Mouse (Mus musculus): ENCODE measurements at regions not wholly inside any gene's neighbourhood (a gene's known extent, or its start where the extent isn't known, plus 50 kb on each side); places are given as distances from the start of the nearest gene placed in this dataset.

DNA sequence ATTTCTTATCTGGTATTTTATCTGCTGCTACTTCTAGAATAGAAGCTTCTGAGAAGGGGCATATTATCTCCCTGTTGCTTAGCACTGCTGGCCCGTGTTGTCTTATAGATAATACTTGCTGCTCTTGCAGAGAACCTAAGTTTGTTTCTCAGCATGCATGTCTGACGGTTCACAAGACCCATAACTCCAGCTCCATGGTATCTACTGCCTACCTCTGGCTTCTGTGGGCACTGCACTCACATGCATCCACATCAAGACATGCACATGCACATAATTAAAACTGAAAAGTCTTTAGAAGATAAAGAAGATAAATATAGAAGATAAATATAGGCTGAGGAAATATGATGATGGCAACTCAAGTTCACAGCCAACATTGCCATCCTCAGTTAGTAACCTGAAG, 667.8 kb upstream of the Tmem132c start:
- no peak for DNase-seq (ENCODE audit: low read depth)

- no peak for DNase-seq (ENCODE audit: low read depth)
Observed at GRCm38 (mm10) chr5:126597786-126598330, 643.8 kb upstream of the Tmem132c start.

- no peak for DNase-seq (ENCODE audit: low read depth)
Observed at GRCm38 (mm10) chr5:126599561-126599960, 642.0 kb upstream of the Tmem132c start.

DNA sequence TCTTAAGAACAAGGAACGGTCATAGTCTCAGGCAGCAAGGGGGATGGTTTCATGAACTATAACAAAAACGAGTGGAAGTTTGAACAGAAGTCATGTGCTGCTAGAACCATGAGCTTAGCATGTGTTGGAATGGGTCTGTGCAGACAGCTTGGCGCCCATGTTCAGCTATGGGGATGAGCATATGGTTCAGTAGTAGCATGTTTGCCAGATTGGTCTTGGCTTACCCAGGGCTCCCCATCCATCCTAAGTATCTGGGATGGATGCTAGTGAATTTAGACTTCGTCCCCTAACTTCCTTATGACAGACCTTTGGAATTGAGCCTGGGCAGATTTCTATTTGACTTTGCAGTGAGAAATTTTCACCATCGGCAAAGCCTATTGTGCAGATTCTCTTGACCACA, 634.9 kb upstream of the Tmem132c start:
- DNase-seq (ENCODE audit: low read depth): no peak

- no peak for DNase-seq (ENCODE audit: low read depth)
Observed at GRCm38 (mm10) chr5:126612571-126612970, 629.0 kb upstream of the Tmem132c start.

GRCm38 (mm10) chr5:126622551-126622950, 619.1 kb upstream of the Tmem132c start:
- no peak for DNase-seq (ENCODE audit: low read depth)

- DNase-seq (ENCODE audit: low read depth): no peak
Observed at GRCm38 (mm10) chr5:126623205-126623604, 618.4 kb upstream of the Tmem132c start.

DNA sequence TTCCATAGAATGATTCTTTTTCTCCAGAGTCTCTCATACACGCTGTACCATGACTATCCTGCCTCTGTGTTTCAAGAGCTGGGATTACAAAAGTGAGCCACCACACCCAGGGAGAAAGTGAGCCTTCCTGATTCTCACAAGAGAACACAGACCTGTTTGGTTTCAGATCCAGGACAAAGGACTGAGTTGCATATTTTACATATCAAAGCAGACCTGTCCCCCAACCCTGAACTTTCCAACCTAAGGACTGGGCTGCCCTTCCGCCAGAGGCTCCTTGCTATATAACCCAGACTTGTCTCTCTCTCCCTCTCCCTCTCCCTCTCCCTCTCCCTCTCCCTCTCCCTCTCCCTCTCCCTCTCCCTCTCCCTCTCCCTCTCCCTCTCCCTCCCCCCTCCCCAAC, 611.8 kb upstream of the Tmem132c start:
- no peak for DNase-seq (ENCODE audit: low read depth)

GRCm38 (mm10) chr5:126650415-126650814, 591.2 kb upstream of the Tmem132c start:
- no peak for DNase-seq (ENCODE audit: low read depth)

GRCm38 (mm10) chr5:126651367-126651766, 590.2 kb upstream of the Tmem132c start:
- DNase-seq (ENCODE audit: low read depth): no peak

DNA sequence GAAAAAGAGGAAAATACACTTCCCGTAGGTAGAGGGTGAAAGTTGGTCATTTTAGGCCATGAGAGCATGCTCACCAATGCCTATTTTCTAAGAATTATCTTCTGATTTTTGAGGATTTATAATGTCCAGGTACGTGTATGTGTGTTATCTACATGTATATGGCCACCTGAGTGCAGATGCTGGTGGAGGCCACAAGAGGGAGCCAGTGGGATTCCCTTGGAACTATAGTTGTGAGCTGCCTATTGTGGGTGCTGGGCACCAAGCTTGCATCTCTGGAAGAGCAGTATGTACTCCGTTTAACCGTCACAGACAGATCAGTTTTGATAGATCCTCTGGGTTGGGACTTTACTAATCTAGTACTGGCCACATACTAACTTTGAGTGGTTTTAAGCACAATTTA, 579.0 kb upstream of the Tmem132c start:
- DNase-seq (ENCODE audit: low read depth): no peak

DNA sequence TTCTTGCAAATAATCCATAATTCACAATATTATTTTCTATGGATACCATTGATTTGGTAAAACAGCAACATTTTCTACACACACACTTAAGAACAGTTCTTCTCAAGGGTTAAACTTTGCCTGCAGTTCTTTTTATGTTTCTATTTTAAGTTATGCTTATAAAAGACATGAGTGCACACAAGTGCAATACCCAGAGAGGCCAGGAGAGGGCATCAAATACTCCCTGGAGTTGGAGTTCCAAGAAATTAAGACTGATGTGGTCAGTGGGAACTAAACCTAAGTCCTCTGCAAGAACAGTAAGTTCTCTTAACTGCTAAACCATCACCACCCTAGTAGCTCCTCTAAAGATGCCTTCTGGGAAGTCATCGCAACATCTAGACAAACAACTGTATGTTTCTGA, 570.5 kb upstream of the Tmem132c start:
- DNase-seq (ENCODE audit: low read depth): no peak

DNA sequence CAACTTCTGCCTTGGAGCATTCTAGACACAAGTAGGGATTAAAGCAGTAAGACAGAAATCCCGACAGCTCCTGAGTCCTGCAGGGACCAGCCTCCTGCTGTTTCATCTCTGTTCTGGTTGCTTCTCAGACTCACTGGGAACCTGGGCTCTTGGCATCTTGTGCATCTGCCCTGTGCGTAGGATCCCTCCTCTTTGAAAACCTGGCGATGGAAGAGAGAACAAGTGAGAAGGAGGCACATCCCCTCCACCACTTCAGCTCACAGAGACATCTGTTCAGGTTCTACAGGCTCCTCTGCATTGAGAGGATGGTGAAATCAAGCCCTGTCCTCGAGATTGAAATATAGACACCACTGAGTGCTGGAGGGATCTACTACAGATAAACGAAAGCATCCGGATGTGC, 561.3 kb upstream of the Tmem132c start:
- DNase-seq (ENCODE audit: low read depth): no peak

DNA sequence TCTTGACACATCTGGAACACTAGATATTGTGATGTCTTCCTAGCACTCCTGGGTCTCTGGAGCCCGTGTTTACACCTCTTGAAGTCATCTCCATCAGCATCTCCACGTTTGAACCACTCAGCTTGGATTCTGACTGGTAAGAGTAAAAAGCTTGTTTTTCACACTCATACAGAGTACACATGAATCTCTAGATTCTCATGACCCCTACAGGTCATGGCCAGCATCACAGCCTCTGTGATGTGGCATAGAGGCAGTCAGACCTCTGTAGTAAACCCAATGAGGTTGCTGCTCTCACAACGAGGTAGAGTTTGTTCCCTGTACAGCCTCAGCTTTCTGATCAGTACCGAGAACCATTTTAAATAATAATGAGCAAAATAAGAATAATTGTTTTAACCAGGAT, 542.3 kb upstream of the Tmem132c start:
- DNase-seq (ENCODE audit: low read depth): no peak

DNA sequence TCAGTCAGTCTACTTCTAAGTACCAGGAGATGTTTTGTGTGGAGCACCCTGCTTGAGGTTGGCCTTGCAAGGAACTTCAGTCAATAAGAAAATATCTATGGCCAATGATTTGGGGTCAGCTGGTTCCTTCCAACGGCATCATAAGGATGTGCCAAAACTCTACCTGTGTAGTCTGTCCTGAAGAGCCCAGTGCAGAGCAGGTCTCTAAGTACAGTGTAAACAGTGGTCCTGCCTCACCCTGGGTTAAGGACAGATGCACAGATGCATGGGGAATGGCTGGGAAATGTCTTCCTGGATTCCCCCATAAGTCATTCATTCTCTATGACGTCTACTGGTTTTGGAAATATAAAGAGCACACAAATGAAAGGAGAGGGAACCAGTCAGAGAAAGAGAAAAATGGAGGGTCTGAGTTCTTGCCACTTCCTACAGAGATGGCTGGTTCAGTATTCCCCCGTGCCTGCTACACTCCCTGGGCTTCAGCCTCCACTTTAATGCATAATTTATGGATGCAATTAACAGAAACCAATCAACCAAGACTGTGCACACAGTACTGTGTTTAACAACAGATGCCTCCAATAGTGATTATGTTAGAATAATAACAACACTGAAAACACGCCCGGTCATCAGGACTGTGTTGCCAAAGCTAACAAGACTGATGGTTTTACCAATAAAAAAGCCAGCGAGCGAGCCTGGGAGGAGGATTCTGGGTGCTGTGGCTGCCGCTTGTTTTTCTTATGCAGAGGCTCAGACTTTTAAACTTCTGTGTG, 537.9 kb upstream of the Tmem132c start:
- no peak for DNase-seq (ENCODE audit: low read depth)

DNA sequence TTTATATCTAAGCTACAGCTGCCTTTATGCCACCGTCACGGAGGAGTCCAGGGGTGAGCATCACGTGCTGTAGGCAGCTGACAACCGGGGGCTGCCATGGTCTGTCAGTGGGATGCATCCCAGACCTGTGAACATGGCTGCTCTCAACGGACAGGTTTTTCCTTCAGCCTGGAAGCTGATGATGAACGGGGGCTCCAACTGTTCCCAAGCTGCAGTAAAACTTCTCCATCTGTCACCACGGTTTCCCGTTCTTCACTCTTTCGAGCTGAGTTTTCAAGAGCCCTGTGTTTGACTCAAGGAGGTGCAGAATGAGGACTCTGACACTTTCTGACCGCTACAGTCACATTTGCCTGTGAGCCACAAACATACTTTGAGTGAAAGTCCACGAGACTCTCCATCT, 535.7 kb upstream of the Tmem132c start:
- DNase-seq (ENCODE audit: low read depth): no peak

DNA sequence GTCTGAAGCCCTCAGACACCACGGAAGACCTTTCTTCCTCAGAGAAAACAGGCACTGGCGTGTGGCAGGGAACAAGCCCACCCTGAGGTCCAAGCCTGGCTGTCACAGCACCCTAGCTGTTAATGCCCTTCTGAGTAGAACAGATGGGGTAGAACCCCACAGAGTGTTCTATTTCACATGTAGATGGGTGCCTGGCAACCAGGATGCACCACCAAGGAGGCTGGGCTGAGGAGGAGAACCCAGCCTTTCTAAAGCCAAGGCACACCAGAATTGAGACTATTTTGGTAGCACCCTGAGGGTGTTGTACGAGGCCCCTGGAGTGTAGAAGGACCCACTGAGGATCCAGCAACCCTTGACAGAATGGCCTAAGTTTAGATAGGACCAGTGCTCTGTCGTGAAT, 534.9 kb upstream of the Tmem132c start:
- no peak for DNase-seq (ENCODE audit: low read depth)

DNA sequence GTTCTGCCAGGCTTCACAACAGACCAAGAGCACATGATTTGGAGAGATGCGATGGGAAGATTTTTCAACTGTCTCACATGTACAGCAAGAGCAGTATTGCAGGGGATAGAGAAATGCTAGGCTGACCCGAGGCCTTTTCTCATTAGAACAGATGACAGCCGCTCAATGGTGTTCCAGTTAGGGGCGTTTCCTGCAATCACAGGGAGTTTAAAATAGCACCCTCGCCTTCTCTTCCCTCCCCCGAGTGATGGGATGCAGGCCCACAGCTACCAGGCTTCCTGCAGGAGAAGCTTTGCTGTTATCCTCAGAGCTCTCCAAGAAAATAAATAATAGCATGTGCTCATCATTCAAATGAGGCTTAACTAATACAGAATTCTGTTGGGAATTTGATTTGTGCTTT, 526.9 kb upstream of the Tmem132c start:
- no peak for DNase-seq (ENCODE audit: low read depth)

GRCm38 (mm10) chr5:126718421-126718820, 523.2 kb upstream of the Tmem132c start:
- DNase-seq (ENCODE audit: low read depth): no peak

- DNase-seq (ENCODE audit: low read depth): no peak
Observed at GRCm38 (mm10) chr5:126721300-126721699, 520.3 kb upstream of the Tmem132c start.

DNA sequence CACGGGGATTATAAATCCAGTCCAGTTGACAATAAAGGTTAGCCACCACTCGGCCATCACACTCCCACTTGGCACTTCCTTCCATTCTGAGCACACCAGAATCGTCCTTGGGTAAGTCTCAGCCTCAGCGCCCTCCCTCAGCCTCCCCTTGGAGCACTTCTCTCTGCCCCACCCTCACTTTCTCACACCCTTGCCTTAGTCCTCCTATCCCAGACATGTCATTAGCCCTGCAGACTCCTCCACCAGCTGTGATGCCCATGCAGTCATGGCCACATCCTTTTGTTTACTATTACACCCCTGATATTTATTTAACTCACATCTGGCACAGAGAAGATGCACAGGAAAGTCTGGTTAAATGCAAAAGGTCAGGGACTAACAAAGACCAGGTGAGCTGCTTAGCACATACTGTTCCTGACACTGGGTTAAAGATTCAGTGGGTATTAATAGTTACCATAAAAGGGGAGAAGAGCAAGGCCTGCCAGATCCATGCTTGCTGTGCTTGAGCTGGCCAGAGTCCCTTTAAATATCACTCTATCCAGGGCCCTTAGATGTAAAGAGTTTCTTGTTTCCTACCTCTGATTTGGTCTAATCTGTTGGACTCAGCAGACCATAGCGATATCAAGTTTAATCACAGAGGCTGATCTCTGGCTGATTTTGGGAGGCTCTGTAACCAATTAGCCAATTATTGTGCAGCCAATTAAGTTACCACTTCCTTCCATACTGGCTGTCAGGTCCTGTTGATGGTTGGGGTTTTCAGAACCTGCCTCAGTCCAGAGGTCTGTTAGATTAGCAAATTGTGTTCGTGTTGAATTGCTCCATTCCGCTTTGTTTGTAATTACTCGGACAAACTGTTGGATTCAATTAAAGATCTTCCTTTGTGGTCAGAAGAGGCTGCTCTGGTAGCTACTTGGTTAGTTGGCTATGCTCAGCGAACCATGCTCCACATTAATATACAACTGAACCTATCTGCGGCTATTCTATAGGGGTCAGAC, 518.0 kb upstream of the Tmem132c start:
- DNase-seq (ENCODE audit: low read depth): no peak

DNA sequence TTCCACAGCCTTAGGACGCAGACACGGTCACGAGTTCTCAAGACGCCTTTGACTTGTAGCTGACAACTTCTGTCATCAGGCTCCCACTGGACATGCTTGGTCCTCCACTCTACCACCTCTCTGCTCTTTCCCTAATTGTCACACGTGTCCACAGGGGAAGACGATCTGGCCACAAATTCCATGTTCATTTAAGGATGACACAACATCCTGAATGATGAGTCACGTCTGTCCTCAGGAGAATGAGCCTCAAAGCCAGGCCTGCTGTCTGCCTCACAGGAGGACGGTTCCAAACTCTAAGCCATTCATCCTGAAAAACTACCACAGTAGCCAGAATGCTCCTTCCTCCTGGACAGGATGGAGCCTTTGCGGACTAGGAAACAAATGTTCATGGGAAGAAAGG, 517.3 kb upstream of the Tmem132c start:
- no peak for DNase-seq (ENCODE audit: low read depth)

DNA sequence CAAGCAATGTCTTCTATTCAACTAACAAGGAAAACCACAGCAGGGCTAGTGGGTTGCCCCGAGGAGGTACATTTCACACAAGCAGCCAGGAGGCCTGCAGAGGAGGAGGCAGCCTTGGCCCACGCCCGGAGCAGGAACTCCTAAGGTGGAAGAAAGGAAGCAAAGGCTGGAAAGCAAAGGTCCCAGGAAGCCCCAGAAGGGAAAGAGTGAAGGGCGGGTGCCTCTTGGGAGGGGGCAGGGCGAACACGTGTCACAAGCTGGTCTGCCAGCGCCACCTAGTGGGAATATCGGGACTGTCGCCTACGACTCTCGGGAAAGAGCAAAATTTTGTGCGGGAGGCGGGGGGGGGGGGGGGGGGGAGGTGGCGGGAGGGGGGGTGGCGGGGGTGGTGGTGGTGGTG, 508.1 kb upstream of the Tmem132c start:
- DNase-seq (ENCODE audit: low read depth): no peak

All from induced T-regulatory cell, adult 2 months (primary cell).